Mouse (Mus musculus) C2C12 (cell line): Measurements from ENCODE around the gene Plce1. TPM values are rescaled to one million over a fixed set of nuclear protein-coding genes. Genes with fewer than 3 reads are reported as not detected.

ENCODE experiments used
- H3K27me3 ChIP-seq: one replicate; pipeline ENCODE4 v1.6.1; 2011; ENCODE audit not compliant: control insufficient read depth, insufficient read depth, insufficient read length
- H3K36me3 ChIP-seq: one replicate; pipeline ENCODE4 v1.6.1; 2011; ENCODE audit not compliant: control insufficient read depth, insufficient read depth
- H3K4me3 ChIP-seq: one replicate; pipeline ENCODE4 v1.5.1; 2011; ENCODE audit warnings: mild to moderate bottlenecking, control low read depth; ENCODE audit not compliant: poor library complexity, insufficient read depth, severe bottlenecking
- H3K79me2 ChIP-seq: one replicate; pipeline ENCODE4 v1.6.1; 2011; ENCODE audit not compliant: control insufficient read depth, insufficient read depth
- H3K79me3 ChIP-seq: one replicate; pipeline ENCODE4 v1.6.1; 2011; ENCODE audit warnings: low read depth, control low read depth
- H3ac ChIP-seq: one replicate; pipeline ENCODE3; 2011; ENCODE audit warnings: low read depth; ENCODE audit not compliant: control insufficient read depth, insufficient read length
- CEBPB ChIP-seq: IDR thresholded peaks from one replicate; pipeline ENCODE4 v1.6.1; 2011; ENCODE audit warnings: low read depth, mild to moderate bottlenecking, control low read depth, moderate library complexity
- CTCF ChIP-seq: IDR thresholded peaks from one replicate; pipeline ENCODE4 v1.5.1; 2011; ENCODE audit not compliant: control insufficient read depth, insufficient read depth, insufficient read length
- FOSL1 ChIP-seq: IDR thresholded peaks from one replicate; pipeline ENCODE4 v1.8.0; 2011; ENCODE audit warnings: mild to moderate bottlenecking, low read length; ENCODE audit not compliant: poor library complexity, insufficient read depth, severe bottlenecking
- MAX ChIP-seq: IDR thresholded peaks from one replicate; pipeline ENCODE4 v1.6.1; 2011; ENCODE audit warnings: mild to moderate bottlenecking, control low read depth
- MYOD1 ChIP-seq: IDR thresholded peaks from one replicate; pipeline ENCODE4 v1.6.1; 2011; ENCODE audit warnings: low read depth; ENCODE audit not compliant: control insufficient read depth, insufficient read length
- MYOG ChIP-seq: IDR thresholded peaks from one replicate; pipeline ENCODE4 v1.6.1; 2011; ENCODE audit not compliant: control insufficient read depth, insufficient read length; ENCODE audit errors: extremely low read depth
- USF1 ChIP-seq: IDR thresholded peaks from one replicate; pipeline ENCODE4 v1.6.1; 2011; ENCODE audit warnings: low read depth, mild to moderate bottlenecking, control low read depth, moderate library complexity
- polyA plus RNA-seq: library from polyadenylated mRNA; unstranded; fragments of >200 nt; fragmentation: generic; extraction: Trizol; gene quantifications from one replicate; pipeline ENCODE4 v1.2.1, GENCODE M21; 2012; ENCODE audit warnings: missing spikeins

Plce1 gene
- polyA plus RNA-seq, 1 experiment: not detected

DNA sequence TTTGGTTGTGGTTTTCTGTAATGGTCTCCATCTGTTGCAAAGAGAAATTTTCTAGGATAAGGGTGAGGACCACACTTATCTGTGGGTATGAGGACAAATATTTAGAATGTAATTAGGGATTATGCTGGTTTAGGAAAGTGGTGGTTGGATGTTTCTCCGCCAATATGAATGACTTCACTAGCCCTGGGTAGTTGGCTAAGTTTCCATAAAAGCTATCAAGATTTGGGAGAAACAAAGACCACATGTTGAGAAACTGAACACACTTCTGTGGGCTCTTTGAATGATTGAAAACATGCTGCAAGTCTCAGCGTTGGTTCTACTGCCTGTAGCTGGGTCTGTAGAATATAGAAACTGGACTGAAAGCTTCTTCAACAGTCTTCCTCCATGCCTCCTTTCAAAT lies 193.0 kb downstream of the Plce1 start:
- Histone ChIP-seq H3K36me3 (no peaks in the 10 kb centered on the region), H3ac (no peak overlapping the region), H3K79me2 (no peaks in the 10 kb centered on the region), H3K27me3 (no peaks in the 10 kb centered on the region), H3K4me3 (no peak overlapping the region), H3K79me3 (no peaks in the 10 kb centered on the region)
- no peak for TF ChIP-seq CTCF
- TF ChIP-seq CEBPB: no peak
- TF ChIP-seq FOSL1: no peak
- no peak for TF ChIP-seq MAX
- no peak for TF ChIP-seq USF1
- TF ChIP-seq MYOG: no peak
- TF ChIP-seq MYOD1: no peak

DNA sequence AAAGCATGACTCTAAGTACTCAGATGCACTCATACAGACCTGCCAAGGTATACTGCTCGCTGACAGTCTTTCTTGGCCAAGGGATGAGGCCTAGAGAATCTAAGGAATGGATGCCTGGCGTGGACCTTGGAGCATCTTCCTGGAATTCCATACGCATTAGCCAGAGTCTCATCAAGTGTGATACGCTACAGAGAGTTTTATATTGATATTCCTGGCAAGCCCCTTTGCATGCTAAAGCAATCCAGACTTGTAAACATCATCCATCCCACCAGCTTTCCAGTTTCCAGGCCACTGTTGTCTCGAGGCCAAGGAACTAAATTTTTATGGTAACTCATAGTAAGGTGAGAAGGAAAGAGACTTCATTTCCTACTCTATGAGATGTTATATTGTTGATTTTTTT lies 197.7 kb downstream of the Plce1 start:
- no peaks in the 10 kb centered on the region for H3K79me3 ChIP-seq
- TF ChIP-seq MAX: no peak

DNA sequence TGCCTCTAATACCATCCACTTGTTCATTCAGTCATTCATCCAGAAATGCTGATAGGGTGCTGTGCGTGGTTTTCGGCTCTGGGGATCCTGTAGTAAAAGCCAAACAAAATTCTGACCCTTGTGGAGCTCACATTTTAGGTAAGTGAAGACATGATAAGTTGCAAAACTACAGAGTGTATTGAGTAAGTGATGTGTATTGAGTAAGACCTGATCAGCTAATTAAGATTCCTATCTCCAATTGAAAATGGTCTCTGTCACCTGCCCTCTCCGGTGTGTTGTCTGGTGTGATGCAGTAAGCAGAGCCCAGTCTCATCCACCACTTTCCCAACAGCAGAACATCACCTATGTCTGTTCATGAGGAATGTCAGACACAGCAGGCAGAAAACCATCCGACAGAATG lies 198.6 kb downstream of the Plce1 start:
- no peak overlapping the region for H3K4me3 ChIP-seq
- H3K36me3 ChIP-seq: no peaks in the 10 kb centered on the region
- H3K27me3 ChIP-seq: no peaks in the 10 kb centered on the region
- no peaks in the 10 kb centered on the region for H3K79me2 ChIP-seq
- TF ChIP-seq CTCF (no peak), CEBPB (no peak), MYOG (no peak), USF1 (no peak), MAX (no peak), MYOD1 (no peak), FOSL1 (no peak)
- H3ac ChIP-seq: no peak overlapping the region
- no peaks in the 10 kb centered on the region for H3K79me3 ChIP-seq

More for the DNA sequence above, 197.7 kb downstream of the Plce1 start:
- Histone ChIP-seq H3K27me3 (no peaks in the 10 kb centered on the region), H3K79me2 (no peaks in the 10 kb centered on the region), H3K36me3 (no peaks in the 10 kb centered on the region), H3ac (no peak overlapping the region), H3K4me3 (no peak overlapping the region)

- no peaks in the 10 kb centered on the region for H3K79me2 ChIP-seq
- no peaks in the 10 kb centered on the region for H3K27me3 ChIP-seq
- H3K79me3 ChIP-seq: no peaks in the 10 kb centered on the region
- H3ac ChIP-seq: no peak overlapping the region
- no peak overlapping the region for H3K4me3 ChIP-seq
- no peaks in the 10 kb centered on the region for H3K36me3 ChIP-seq
- TF ChIP-seq USF1 (no peak), CEBPB (no peak), MAX (no peak), FOSL1 (no peak), CTCF (no peak)
Observed at GRCm38 (mm10) chr19:38687326-38687725, 206.4 kb downstream of the Plce1 start.

DNA sequence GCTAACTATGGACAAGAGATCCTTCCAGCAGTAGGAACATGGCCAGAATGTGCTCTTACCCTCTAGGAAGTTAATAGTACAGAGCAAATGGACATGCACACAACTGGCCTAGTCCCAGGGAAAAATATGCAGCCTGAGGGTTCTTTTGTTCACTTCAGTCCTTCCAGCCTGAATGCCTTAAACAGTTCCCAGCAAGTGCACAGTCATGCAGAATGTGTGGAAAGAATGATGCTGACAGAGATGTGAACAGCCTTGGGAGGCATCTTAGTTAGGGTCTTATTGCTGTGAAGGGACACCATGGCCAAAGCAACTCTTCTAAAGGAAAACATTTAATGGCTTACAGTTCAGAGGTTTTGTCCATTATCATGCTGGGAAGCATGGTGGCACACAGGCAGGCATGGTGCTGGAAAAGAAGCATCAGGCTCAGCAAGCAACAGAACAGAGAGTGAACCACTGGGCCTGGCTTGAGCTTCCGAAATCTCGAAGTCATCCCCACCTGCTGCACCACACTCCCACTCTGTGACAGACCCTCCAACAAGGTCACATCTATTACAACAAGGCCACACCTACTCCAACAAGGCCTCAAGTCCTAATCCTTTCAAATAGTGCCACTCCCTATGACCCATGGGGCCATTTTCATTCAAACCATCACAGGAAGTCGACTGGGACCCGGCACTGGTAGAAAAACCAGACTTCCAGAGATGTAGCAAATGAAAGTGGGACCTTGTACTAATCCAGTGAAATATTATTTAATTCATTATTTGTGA lies 208.0 kb downstream of the Plce1 start:
- H3K27me3 ChIP-seq: no peaks in the 10 kb centered on the region
- TF ChIP-seq MYOD1: no peak
- TF ChIP-seq MYOG: no peak
- TF ChIP-seq USF1: no peak
- TF ChIP-seq MAX: no peak
- no peak for TF ChIP-seq FOSL1
- no peak for TF ChIP-seq CTCF
- TF ChIP-seq CEBPB: no peak
- H3K79me2 ChIP-seq: no peaks in the 10 kb centered on the region
- no peak overlapping the region for H3K4me3 ChIP-seq
- H3ac ChIP-seq: no peak overlapping the region
- no peaks in the 10 kb centered on the region for H3K79me3 ChIP-seq
- H3K36me3 ChIP-seq: no peaks in the 10 kb centered on the region

DNA sequence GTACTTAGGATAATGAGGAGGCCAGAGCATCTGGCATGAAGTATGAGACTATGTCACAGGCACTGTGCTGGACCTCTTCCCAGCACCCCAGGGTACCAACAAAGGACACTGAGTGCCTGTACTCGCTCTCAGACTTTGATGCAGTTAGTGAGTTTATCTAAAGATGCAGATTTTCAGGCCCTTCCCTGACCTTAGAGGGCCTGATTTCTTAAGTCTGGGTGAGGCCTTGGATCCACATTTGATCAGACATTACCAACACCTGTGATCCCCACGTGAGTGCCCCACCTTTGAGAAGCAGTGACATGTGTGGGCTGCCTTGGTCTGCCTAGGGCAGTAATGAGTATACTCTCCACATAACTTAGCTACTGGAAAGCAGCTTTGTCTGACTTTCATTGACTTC lies 209.4 kb downstream of the Plce1 start:
- no peaks in the 10 kb centered on the region for H3K27me3 ChIP-seq
- H3K79me3 ChIP-seq: no peaks in the 10 kb centered on the region
- H3ac ChIP-seq: no peak overlapping the region
- TF ChIP-seq MAX (no peak), USF1 (no peak), CEBPB (no peak)
- H3K4me3 ChIP-seq: no peak overlapping the region
- no peaks in the 10 kb centered on the region for H3K36me3 ChIP-seq
- no peaks in the 10 kb centered on the region for H3K79me2 ChIP-seq
